Mouse (Mus musculus): ENCODE measurements around the gene Upf3a. TPM values are rescaled to one million over a fixed set of nuclear protein-coding genes. Genes with fewer than 3 reads are reported as not detected.
"Not testable (repeated sequence)": the region's sequence is repeated elsewhere in the genome, so short reads cannot be mapped to it uniquely, and the experiment has no call there.

Gene Upf3a
- 10 to 100 TPM; 38.4 to 42.6 TPM for total RNA-seq (2021)
- long read RNA-seq, experiment 1, transcript Upf3a-201 (9 exons, 2,057 nt), result major isoform, 47 of 64 reads
- long read RNA-seq, experiment 1, partial matches to known transcripts, result 11 of 64 reads
- long read RNA-seq, experiment 1, other reads (novel, unspliced or antisense), result 6 of 64 reads
- long read RNA-seq, experiment 2, transcript Upf3a-201 (9 exons, 2,057 nt), result major isoform, 65 of 86 reads
- long read RNA-seq, experiment 2, partial matches to known transcripts, result 14 of 86 reads
- long read RNA-seq, experiment 2, other reads (novel, unspliced or antisense), result 6 of 86 reads

- peak; percentile 83 to 92 for DNase-seq (ENCODE audit: low spot score in 2 of 2)
Measured at GRCm38 (mm10) chr8:13785250-13785763, at the start of gene Upf3a. Gene Upf3a, plus strand, starts transcription at chr8:13785615.

GRCm38 (mm10) chr8:13740323-13740770, 45.1 kb upstream of the Upf3a start:
- peak in 1 of 2 experiments; percentile 16 for DNase-seq (ENCODE audit: low spot score in 2 of 2)

- DNase-seq (ENCODE audit: low spot score in 2 of 2), result no peak
Measured at GRCm38 (mm10) chr8:13740817-13741613, 44.4 kb upstream of the Upf3a start.

DNA sequence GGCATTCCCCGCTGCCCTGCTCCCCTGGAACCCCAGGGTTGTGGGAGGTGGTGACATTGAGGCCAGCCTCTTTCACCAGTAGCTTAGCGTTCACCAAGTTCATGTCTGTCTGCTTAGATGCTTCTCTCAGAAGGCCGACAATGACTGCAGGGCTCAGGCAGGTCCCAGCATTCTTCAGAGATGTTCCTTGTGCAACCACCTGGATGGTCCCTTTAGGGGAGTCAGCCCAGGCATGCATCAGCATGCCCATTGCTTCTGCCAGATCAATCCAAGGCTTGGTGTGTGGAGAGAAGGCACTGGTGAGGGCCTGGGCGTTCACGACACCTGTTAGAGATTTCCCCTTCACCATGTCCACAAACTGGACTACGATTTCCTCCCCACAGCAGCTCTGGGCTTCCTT, 39.2 kb upstream of the Upf3a start:
- DNase-seq (ENCODE audit: low spot score in 2 of 2), result not testable (repeated sequence)

- DNase-seq (ENCODE audit: low spot score in 2 of 2), result no peak
Measured at GRCm38 (mm10) chr8:13747626-13748025, 37.8 kb upstream of the Upf3a start.

- DNase-seq (ENCODE audit: low spot score in 2 of 2), result peak; percentile 69 to 74
Measured at GRCm38 (mm10) chr8:13753680-13754079, 31.7 kb upstream of the Upf3a start.

DNA sequence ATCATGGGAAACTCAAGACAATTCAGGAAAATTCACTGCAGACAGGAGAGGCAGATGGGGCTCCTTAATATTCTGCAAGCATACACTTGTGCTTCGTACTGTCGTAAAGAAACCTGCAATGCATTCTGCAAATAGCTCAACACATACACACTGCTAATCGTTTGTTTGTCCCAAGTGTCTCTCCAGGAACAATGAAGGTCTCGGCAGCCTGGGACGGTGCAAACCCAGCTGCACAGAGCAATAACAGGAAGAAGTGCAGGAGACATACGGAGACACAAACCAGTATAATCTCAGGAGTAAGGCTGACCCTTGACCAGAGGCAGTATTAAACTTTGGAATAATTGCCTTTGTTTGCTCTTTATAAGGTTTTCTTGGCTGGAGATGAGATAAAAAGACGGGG, 28.9 kb upstream of the Upf3a start:
- no peak for DNase-seq (ENCODE audit: low spot score in 2 of 2)

GRCm38 (mm10) chr8:13756982-13757804, 28.2 kb upstream of the Upf3a start, which contains the start of gene Cdc16:
Gene Cdc16, plus strand, starts transcription at chr8:13757676.
- peak; percentile 91 to 93 for DNase-seq (ENCODE audit: low spot score in 2 of 2)

DNA sequence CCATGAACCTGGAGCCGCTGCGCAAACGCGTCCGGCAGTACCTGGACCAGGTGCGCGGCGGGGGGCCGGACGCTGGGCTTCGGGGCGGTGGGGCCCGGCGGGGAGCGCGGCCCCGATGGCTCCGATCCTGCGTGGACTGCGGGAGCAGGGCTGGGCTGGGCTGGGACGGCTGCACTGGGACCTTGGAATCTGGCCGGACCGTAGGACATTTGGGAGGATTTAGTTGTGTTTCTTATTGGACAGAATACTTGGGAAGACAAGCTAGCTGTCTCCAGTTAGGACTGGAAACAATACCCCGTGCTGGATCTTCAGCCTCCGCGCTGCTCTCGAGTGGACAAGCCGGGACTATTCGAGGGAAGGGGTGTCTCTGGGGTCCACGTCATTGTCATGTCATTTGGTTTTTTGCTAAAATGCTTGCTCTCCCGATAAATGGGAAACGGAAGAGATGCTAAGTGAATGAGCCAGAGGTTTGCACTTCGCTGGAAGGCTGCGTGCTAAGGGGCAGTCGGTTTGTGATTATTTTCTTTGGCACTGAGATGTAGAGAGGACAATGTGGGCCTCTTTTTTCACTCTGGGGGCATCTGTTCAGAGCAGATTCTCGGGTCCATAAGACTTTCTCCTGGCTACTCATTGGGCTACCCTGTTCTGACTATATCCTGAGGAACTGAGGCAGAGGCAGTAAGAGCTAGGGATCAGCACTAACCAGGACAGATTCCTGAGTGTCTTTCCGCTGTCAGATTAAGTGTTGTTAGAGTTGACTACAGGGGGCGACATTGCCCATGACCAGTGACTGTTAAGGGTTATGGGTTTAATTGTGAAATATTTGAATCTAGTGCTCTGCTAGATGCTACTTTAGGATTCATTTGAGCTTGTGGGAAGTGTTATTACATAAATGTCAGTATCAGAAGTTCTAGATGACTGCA, 27.3 kb upstream of the Upf3a start:
- DNase-seq (ENCODE audit: low spot score in 2 of 2), result peak; percentile 15 to 31

DNA sequence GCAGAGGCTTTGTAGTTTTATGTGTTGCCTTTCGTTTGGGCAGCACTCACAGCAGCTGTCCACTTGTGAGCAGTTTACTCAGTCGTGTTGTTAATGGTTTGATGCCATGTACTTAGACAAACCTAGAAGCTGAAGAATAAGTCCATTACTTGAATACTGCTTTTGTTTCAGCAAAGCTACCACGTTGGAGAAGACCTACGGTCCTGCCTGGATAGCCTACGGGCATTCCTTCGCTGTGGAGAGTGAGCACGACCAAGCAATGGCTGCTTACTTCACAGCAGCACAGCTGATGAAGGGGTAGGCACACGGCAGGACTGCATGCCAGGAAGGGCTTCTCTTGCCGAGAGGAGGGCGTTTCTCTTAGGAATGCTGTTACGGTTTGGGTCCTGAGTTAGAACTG, 16.2 kb upstream of the Upf3a start:
- no peak for DNase-seq (ENCODE audit: low spot score in 2 of 2)

GRCm38 (mm10) chr8:13780536-13780935, 4.9 kb upstream of the Upf3a start:
- DNase-seq (ENCODE audit: low spot score in 2 of 2), result no peak

DNA sequence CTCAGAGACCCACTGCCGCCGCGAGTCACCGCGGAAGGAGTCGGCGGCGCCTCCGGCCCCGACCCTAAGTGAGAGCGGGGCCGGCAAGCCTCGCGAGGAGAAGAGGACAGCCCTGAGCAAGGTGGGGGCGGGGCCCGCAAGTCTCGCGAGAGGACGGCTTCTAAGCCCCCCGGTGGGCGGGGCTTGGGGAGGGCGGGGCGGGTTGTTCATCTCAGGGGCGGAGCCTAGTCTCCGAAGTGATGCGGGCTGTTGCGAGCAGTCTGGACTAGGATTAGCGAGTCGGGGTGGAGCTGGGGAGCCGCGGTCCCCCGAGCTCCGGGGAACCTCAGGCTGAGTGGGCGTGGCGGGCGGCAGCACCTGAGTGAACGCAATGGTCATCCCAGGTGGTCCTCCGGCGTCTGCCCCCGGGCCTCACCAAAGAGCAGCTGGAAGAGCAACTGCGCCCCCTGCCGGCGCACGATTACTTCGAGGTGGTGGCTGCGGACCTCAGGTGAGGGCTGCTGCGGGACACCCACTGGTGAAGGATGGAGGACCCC, 417 bp downstream of the Upf3a start:
- peak; percentile 95 to 96 for DNase-seq (ENCODE audit: low spot score in 2 of 2)

DNA sequence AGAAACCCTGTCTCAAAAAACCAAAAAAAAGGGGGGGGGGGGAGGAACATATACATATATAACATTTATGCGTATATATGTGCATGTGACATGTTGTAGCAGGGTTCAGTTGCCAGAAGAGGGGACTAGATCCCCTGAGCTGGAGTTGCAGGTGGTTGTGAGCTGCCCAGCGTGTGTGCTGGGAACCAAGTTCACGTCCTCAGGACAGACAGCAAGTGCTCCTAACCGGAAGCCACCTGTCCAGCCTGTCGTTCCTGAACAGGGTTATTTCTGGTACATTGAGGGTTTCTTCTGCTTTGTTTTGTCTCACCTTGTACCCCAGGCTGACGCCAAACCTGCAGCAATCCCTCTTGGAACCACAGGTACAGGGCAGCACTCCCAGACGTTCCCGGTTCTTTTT, 4.2 kb downstream of the Upf3a start:
- DNase-seq (ENCODE audit: low spot score in 2 of 2), result no peak

DNA sequence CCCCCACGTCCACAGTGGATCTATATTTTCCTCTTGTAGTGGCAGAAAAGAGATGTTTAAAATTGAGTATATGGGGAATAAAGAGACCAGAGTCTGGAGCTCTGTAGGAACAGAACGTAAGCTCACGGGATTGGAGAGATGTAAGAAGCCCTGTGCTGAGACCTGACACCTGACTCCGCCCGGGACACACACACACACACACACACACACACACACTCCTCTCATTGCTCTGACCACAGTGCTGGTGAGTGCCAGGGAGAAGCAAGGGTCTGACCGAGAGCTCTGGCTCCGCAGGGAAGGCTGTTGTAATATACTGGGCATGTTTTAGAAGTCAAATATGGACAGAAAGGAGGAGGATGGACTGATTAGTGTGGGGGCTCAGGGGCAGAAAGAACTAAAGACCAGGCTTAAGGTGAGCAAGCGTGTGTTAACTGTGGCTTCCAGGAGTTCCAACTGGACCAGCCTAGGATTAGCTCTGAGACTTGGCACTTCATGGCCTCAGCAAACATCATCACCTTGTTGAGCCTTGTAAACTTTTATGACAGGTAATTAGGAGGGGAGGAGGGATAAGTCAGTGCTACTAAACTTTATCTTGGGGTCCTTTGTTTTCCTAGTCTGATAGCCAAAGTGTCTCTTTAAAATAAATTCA, 7.8 kb downstream of the Upf3a start:
- no peak for DNase-seq (ENCODE audit: low spot score in 2 of 2)

- no peak for DNase-seq (ENCODE audit: low spot score in 2 of 2)
Measured at GRCm38 (mm10) chr8:13793746-13794101, 8.3 kb downstream of the Upf3a start.

- no peak for DNase-seq (ENCODE audit: low spot score in 2 of 2)
Measured at GRCm38 (mm10) chr8:13797676-13798075, 12.3 kb downstream of the Upf3a start.

DNA sequence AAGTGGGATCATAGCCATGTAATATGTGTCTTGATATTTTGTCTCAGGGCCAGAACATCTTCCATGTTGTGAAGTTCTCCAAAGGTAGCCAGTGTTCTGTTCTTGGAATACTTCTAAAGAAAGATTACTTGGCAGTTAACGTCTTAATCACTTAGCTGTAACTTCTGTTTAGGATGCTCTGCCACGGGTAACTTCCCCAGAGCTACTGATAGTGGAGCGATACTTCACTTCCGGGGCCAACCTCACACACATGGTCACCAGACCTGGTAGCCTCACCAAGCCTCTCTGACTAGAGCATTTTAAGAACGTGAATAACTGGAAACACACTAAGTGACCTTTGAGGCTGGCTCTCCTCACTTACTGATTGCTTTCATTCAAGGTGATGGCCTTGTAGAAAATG, 14.2 kb downstream of the Upf3a start:
- DNase-seq (ENCODE audit: low spot score in 2 of 2), result no peak

DNA sequence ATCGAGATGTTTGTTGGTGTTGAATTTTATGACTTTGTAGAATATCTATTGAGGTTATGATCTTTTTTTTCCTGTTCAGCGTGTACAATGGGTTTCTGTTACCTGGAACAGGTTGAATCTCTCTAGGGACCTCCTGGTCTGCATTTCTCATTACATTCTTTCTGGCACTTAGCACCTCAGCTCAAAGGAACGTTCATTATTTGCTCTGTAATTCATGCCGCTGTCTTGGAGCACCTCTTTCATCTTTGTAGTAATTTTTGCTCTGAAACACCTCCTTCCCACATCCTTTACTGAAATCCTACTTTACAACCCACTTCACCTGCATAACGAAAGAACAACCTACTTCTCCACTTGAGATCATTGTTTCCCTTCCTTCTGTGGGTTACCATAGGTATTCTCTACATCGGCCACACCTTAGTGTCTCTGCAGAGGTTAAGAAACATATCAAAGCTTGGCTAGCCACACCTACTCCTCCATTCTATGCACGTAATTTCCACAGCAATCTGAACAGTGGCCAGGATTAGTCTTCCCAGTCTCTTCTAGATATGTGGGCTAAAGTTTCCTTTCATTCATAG, 43.3 kb downstream of the Upf3a start:
- no peak for DNase-seq (ENCODE audit: low spot score in 2 of 2)

DNA sequence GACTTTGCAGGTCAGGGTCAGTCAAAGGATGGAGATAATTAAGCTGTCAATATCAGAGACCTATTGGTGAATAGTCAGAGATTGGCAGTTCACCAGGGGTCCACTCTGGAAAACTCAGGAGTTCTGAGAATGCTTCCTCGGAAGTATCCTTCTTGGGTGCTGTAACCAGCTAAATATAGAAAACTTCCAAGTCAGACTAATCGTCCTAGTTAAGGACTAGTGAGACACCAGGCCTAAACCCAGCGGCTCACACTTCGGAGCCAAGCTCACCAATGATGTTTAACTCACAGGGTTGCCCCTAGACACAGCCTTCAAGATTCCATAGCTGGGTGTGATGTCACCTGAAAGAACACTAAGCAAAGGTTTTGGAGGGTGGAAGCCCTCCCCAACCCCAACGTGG, 52.9 kb downstream of the Upf3a start, which contains the start of gene AF366264:
Gene AF366264, minus strand, starts transcription at position 101 of the 400 bp plus-strand sequence.
- DNase-seq (ENCODE audit: low spot score in 2 of 2), result not testable (repeated sequence)
